Mouse (Mus musculus) liver, embryonic 16.5 days (tissue): ENCODE results near the gene Pcbd1. TPM values are rescaled to one million over a fixed set of nuclear protein-coding genes. Genes with fewer than 3 reads are reported as not detected.
"Not testable (repeated sequence)": the region's sequence is repeated elsewhere in the genome, so short reads cannot be mapped to it uniquely, and the experiment has no call there.

Source experiments
- ATAC-seq: fragments of 200-750 bp; cut with Nextera tagmentation; 2 replicates; pipeline ENCODE4 v1.8.0; 2017; ENCODE audit warnings: low read depth, mild to moderate bottlenecking, moderate number of reproducible peaks, moderate library complexity
- H3K27ac ChIP-seq: fragments of 300-500 bp; sonication (generic); 2 replicates; pipeline ENCODE4 v1.5.1; 2014; ENCODE audit warnings: mild to moderate bottlenecking, low read length
- H3K27me3 ChIP-seq: fragments of 300-500 bp; sonication (generic); 2 replicates; pipeline ENCODE4 v1.6.1; 2014; ENCODE audit warnings: low read depth, low read length, mixed read lengths; ENCODE audit not compliant: control insufficient read depth, insufficient read depth
- H3K36me3 ChIP-seq: fragments of 300-500 bp; sonication (generic); 2 replicates; pipeline ENCODE4 v1.6.1; 2014; ENCODE audit warnings: mild to moderate bottlenecking; ENCODE audit not compliant: control insufficient read depth, insufficient read depth
- H3K4me1 ChIP-seq: fragments of 300-500 bp; sonication (generic); 2 replicates; pipeline ENCODE4 v1.6.1; 2014; ENCODE audit warnings: low read depth, low read length, mixed read lengths; ENCODE audit not compliant: control insufficient read depth
- H3K4me2 ChIP-seq: fragments of 300-500 bp; sonication (generic); 2 replicates; pipeline ENCODE4 v1.6.1; 2014; ENCODE audit warnings: low read depth, low read length, mixed read lengths
- H3K4me3 ChIP-seq: fragments of 300-500 bp; sonication (generic); 2 replicates; pipeline ENCODE4 v1.5.1; 2014; ENCODE audit warnings: low read depth, mild to moderate bottlenecking, low read length
- H3K9ac ChIP-seq: fragments of 300-500 bp; sonication (generic); 2 replicates; pipeline ENCODE4 v1.6.1; 2014; ENCODE audit warnings: low read depth, low read length
- H3K9me3 ChIP-seq: fragments of 300-500 bp; sonication (generic); replicated peaks from 2 replicates; pipeline ENCODE4 v1.6.1; 2016; ENCODE audit warnings: low read length; ENCODE audit not compliant: control insufficient read depth
- WGBS: fragments of 180-500 bp; shearing (Covaris S2); extraction: QIAGEN DNeasy Blood & Tissue Kit; methylation state at CpG from one replicate; pipeline ENCODE4 v1.1.7; 2014; ENCODE audit not compliant: insufficient replicate concordance; 5-methylcytosine and 5-hydroxymethylcytosine counted together
- polyA plus RNA-seq: library from polyadenylated mRNA; unstranded; fragments of >200 nt; fragmentation: Nextera tagmentation; extraction: Ambion mirVana; gene quantifications from 2 replicates; pipeline ENCODE4 v1.2.1, GENCODE M21; 2015

Pcbd1 gene
- polyA plus RNA-seq, 1 experiment from 2014 or later = 223 TPM

GRCm38 (mm10) chr10:61085364-61085763 lies 3.8 kb upstream of the Pcbd1 start:
- H3K4me1 ChIP-seq = peaks cover 10% of the 10 kb centered on the region
- no peak for ATAC-seq
- H3K4me2 ChIP-seq = no peak overlapping the region
- no peak overlapping the region for H3K9ac ChIP-seq
- no peaks in the 10 kb centered on the region for H3K27me3 ChIP-seq
- 85% methylated on average over 2 of the region's 2 CpGs for WGBS
- no peaks in the 10 kb centered on the region for H3K9me3 ChIP-seq
- H3K27ac ChIP-seq = no peak overlapping the region
- H3K36me3 ChIP-seq = no peaks in the 10 kb centered on the region
- no peak overlapping the region for H3K4me3 ChIP-seq

GRCm38 (mm10) chr10:61086502-61086901 lies 2.6 kb upstream of the Pcbd1 start:
- Histone ChIP-seq H3K4me2 (no peak overlapping the region), H3K9ac (no peak overlapping the region), H3K27me3 (no peaks in the 10 kb centered on the region), H3K36me3 (no peaks in the 10 kb centered on the region), H3K4me3 (no peak overlapping the region), H3K9me3 (no peaks in the 10 kb centered on the region), H3K27ac (no peak overlapping the region), H3K4me1 (peaks cover 8% of the 10 kb centered on the region)
- no peak for ATAC-seq
- WGBS = 46% methylated on average over 3 of the region's 3 CpGs

GRCm38 (mm10) chr10:61088468-61088867 lies 663 bp upstream of the Pcbd1 start:
- H3K4me2 ChIP-seq = no peak overlapping the region
- peaks cover 8% of the 10 kb centered on the region for H3K4me1 ChIP-seq
- no peak overlapping the region for H3K27ac ChIP-seq
- H3K9ac ChIP-seq = no peak overlapping the region
- ATAC-seq = no peak
- no peaks in the 10 kb centered on the region for H3K36me3 ChIP-seq
- H3K4me3 ChIP-seq = no peak overlapping the region
- WGBS = 74% methylated on average over 3 of the region's 3 CpGs
- H3K9me3 ChIP-seq = no peaks in the 10 kb centered on the region
- H3K27me3 ChIP-seq = no peaks in the 10 kb centered on the region

- H3K9me3 ChIP-seq = no peaks in the 10 kb centered on the region
These were observed 2.7 kb downstream of the Pcbd1 start for GRCm38 (mm10) chr10:61091866-61092265.

GRCm38 (mm10) chr10:61103564-61104114 lies 14.5 kb downstream of the Pcbd1 start:
- Histone ChIP-seq H3K27me3 (no peaks in the 10 kb centered on the region), H3K4me2 (no peak overlapping the region), H3K9ac (no peak overlapping the region), H3K27ac (no peak overlapping the region), H3K36me3 (peaks cover 54% of the 10 kb centered on the region), H3K4me1 (no peaks in the 10 kb centered on the region), H3K9me3 (no peaks in the 10 kb centered on the region), H3K4me3 (no peak overlapping the region)
- 73% methylated on average over 3 of the region's 3 CpGs for WGBS
- no peak for ATAC-seq

More at GRCm38 (mm10) chr10:61091866-61092265, 2.7 kb downstream of the Pcbd1 start:
- no peak overlapping the region for H3K4me3 ChIP-seq
- H3K36me3 ChIP-seq = no peaks in the 10 kb centered on the region
- peaks cover 8% of the 10 kb centered on the region for H3K4me1 ChIP-seq
- no peak overlapping the region for H3K27ac ChIP-seq
- no peak for ATAC-seq
- H3K4me2 ChIP-seq = no peak overlapping the region
- H3K27me3 ChIP-seq = no peaks in the 10 kb centered on the region
- H3K9ac ChIP-seq = no peak overlapping the region
- WGBS = 78% methylated on average over 6 of the region's 6 CpGs

- no peak overlapping the region for H3K27ac ChIP-seq
- H3K4me3 ChIP-seq = no peak overlapping the region
- H3K4me2 ChIP-seq = no peak overlapping the region
- H3K36me3 ChIP-seq = peaks cover 12% of the 10 kb centered on the region
- H3K4me1 ChIP-seq = no peaks in the 10 kb centered on the region; the same call in 1 of the 2 replicates
- 55% methylated on average over 2 of the region's 2 CpGs for WGBS
- no peaks in the 10 kb centered on the region for H3K27me3 ChIP-seq
- H3K9ac ChIP-seq = no peak overlapping the region
- no peaks in the 10 kb centered on the region for H3K9me3 ChIP-seq
- ATAC-seq = no peak; the same call in 1 of the 2 replicates
These were observed 25.2 kb downstream of the Pcbd1 start for GRCm38 (mm10) chr10:61114246-61114720.

GRCm38 (mm10) chr10:61121732-61122131 lies 32.6 kb downstream of the Pcbd1 start:
- not testable (repeated sequence) for H3K4me3 ChIP-seq, H3K36me3 ChIP-seq, ATAC-seq, H3K9me3 ChIP-seq, H3K9ac ChIP-seq, H3K27me3 ChIP-seq
- H3K27ac ChIP-seq = peak overlapping the region; percentile 51; the same call in 1 of the 2 replicates
- 70% methylated on average over 4 of the region's 4 CpGs for WGBS
- peaks cover 31% of the 10 kb centered on the region for H3K4me1 ChIP-seq
- peak overlapping the region; percentile 54 for H3K4me2 ChIP-seq

- peaks cover 31% of the 10 kb centered on the region for H3K4me1 ChIP-seq
- 36% methylated on average over 3 of the region's 3 CpGs for WGBS
- peak; percentile 96 for ATAC-seq
These were observed 34.3 kb downstream of the Pcbd1 start for GRCm38 (mm10) chr10:61123276-61123913.

GRCm38 (mm10) chr10:61124462-61124861 lies 35.3 kb downstream of the Pcbd1 start:
- H3K9ac ChIP-seq = peak overlapping the region; percentile 36; the same call in 1 of the 2 replicates
- H3K27ac ChIP-seq = peak overlapping the region; percentile 95
- H3K9me3 ChIP-seq = no peaks in the 10 kb centered on the region
- H3K4me3 ChIP-seq = peak overlapping the region; percentile 11; the same call in 1 of the 2 replicates
- 39% methylated on average over 2 of the region's 2 CpGs for WGBS
- H3K27me3 ChIP-seq = no peaks in the 10 kb centered on the region
- H3K4me2 ChIP-seq = peak overlapping the region; percentile 54
- peaks cover 38% of the 10 kb centered on the region for H3K4me1 ChIP-seq
- peak; percentile 11; the same call in 1 of the 2 replicates for ATAC-seq
- 0 out of 2 replicates have a peak, but pooled peaks cover 3% of the 10 kb centered on the region for H3K36me3 ChIP-seq

More at GRCm38 (mm10) chr10:61123276-61123913, 34.3 kb downstream of the Pcbd1 start:
- Histone ChIP-seq H3K27me3 (no peaks in the 10 kb centered on the region), H3K9me3 (no peaks in the 10 kb centered on the region), H3K27ac (peak overlapping the region; percentile 95), H3K36me3 (0 out of 2 replicates have a peak, but pooled peaks cover 3% of the 10 kb centered on the region), H3K4me2 (peak overlapping the region; percentile 54), H3K4me3 (peak overlapping the region; percentile 30), H3K9ac (peak overlapping the region; percentile 41)
